Mouse (Mus musculus) layer of hippocampus, adult 9-11 months (tissue): ENCODE measurements around the gene Hoxc12.

Experiments used
- DNase-seq: peaks from one replicate; pipeline ENCODE4 v3.0.0; 2022

Gene Hoxc12

DNA sequence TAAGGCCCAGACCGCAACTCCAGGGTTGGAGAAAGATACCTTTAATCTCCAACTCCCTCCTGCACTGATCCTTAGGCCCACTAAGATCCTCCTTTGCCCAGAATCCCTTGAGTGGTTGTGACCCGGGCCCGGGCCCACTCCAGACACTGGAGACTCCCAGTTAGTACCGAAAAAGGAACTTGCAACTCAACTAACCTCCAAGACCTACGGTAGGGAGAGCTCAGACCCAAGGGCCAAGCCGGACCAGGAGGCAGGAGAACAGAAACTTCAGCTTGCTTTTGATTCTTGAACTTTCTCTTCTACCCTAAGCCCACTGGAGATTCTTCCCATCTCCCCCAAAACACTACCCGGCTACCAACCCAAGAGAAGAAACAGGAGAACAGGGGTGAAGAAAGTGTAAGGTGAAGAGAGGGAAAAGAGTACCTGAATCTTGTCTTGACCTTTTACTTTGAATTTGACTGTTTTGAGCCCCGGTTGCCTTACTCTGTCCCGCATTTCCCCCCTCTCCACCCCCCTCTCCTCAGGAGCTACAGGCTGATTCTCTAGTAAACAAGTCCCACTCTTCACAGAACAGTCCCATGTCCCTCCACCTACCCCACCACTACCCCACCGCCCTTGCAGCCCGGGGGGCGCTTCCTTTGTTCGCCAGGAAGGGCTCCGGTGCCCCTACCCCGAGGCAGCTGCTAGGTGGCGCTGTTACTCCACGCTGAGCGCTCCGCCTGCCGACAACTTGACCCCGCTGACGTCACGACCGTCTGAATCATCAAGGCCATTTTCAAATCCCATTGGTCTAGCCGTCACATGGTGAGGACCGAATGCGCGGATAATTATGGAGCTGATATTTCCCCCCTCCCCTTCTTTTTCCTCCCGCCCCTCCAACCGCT lies 29.6 kb downstream of the Hoxc12 start:
- no peak for DNase-seq

DNA sequence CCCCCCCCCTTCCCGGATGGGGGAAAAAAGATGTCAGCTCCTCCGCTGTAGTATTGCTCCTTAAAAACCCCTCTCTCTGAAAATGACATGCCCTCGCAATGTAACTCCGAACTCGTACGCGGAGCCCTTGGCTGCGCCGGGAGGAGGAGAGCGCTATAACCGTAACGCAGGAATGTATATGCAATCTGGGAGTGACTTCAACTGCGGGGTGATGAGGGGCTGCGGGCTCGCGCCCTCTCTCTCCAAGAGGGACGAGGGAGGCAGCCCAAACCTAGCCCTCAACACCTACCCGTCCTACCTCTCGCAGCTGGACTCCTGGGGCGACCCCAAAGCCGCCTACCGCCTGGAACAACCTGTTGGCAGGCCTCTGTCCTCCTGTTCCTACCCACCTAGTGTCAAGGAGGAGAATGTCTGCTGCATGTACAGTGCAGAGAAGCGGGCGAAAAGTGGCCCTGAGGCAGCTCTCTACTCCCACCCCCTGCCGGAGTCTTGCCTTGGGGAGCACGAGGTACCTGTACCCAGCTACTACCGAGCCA lies 30.3 kb downstream of the Hoxc12 start, which contains the start of gene Hoxc10:
Gene Hoxc10 (plus strand): TSS at position 21 of the 536 bp plus-strand sequence.
- DNase-seq, result no peak

DNA sequence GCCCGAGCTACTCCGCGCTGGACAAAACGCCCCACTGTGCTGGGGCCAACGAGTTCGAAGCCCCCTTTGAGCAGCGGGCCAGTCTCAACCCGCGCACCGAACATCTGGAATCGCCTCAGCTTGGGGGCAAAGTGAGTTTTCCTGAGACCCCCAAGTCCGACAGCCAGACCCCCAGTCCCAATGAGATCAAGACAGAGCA lies 30.7 kb downstream of the Hoxc12 start, which contains the start of gene Hoxc5:
Gene Hoxc5 (plus strand): TSS at position 132 of the 199 bp plus-strand sequence.
- no peak for DNase-seq

DNA sequence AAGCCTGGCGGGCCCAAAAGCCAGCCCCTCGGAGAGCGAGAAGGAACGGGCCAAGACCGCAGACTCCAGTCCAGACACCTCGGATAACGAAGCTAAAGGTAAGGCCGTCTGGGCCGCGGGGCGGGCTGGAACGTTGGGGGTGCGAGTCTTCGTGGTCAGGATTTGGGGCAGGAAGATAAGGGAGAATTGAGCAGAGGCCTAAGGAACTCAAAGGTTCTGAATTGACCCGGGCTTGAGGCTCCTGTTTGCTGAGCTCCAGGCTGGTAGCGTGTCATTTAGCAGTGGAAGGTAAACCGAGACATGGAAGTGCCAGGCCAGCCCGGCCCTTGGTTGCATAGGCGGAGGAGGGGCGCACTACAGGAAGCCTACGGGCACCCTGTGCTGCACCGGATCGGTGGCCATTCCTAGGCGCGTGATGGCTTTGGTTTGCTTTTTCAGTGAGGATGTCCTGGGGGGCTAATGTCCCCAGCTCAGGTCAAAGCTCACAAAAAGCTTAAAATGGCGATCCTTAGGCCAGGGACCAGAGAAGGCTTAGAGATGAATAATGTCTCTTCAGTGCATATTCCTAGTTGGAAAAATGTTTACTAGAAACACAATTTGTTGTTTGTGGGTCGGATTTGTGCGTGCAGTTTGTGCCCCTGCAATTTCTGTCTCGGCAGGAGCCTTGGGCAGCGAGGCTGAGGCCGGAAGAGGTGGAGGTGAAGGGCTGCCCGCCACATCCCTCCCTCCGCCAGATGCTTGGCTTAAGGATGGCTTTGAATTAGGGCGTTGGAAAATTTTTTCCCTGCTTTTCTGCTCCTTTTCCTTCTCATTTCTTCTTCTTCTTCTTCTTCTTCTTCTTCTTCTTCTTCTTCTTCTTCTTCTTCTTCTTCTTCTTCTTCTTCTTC lies 31.2 kb downstream of the Hoxc12 start:
- DNase-seq, result no peak

DNA sequence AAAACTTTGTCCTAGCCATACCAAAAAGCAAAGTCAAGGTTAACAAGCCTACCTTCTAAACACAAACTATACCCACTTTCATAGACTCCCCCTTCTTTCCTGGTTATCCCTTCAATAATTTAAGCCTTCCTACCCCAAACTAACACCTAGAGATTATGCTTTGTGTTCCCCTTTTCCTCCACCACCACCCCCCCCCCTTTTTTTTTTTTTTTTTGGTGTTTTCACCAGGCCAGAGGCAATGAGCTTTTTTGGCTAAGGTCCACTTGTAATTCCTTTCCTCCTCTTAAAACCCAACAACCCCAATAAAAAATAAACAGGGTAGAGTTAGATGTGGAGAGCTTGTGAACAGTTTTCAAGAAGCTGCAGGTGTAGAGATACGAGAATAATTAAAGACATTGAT lies 32.7 kb downstream of the Hoxc12 start:
- no peak for DNase-seq

DNA sequence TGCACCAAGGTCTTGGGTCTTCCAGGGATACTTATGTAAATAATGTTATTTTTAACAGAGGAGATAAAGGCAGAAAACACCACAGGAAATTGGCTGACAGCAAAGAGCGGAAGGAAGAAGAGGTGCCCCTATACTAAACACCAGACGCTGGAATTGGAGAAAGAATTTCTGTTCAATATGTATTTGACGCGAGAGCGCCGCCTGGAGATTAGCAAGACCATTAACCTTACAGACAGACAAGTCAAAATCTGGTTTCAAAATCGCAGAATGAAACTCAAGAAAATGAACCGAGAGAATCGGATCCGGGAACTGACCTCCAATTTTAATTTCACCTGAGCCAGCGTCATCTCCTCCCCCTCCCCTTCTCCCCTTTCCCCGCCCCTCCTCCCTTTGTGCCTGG lies 34.2 kb downstream of the Hoxc12 start:
- DNase-seq, result no peak

DNA sequence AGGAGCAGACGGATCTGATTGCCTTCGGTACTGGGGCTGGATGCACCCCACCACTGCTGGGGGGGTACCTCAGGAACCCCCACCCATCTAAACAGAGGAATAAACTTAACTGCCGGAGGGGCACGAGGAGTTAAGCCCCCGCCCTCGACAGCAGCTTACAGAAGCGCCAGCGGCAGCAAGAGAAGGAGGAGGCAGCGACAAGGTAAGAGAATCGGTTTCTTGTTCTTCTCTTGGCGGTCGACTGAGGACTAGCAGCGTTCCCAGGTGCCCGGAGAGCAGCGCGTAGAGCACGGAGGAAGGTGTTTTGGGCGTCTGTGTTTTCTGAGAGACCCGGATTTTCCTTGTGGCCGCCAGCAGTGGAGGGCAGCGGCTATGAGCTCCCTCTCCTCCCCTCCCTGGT lies 35.7 kb downstream of the Hoxc12 start:
- DNase-seq, result no peak

DNA sequence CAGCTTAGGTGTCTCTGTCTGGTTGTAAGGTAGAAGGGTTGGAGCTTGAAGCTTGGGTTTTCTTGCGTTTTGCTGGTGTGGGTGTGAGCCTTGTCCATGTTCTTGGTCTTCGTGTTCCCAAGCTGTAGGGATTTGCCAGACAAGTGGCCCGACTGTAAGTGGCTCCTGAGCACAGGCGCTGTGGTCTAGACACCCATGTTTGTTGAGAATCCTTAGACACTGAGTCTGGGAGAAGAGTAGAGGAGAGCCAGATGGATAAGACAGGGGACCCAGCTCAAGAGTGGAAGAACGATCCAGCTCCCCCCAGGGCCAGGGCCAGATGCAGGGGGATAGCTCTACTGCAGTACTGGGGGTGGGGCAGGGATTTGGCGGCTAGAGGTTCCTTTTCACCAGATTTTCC lies 36.2 kb downstream of the Hoxc12 start:
- no peak for DNase-seq

DNA sequence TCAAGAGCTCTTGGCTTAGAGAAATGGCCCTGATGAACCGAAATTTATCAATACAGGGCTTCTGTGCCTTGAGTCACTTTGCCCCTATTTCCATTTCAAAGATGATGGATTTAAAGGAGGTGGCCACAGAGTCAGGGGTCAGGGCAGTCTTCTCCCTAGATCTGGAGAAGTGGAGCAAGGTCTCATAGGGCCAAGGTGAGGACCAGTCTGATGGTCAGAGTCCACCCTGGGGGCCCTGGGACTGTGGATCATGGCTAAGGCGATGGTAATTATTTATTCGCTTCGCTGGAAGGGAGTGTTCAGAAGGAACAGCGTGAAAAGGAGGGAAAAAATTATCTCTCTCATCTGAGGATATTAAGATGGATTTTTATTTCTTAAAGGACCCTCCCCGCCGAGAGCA lies 38.5 kb downstream of the Hoxc12 start:
- DNase-seq, result no peak

DNA sequence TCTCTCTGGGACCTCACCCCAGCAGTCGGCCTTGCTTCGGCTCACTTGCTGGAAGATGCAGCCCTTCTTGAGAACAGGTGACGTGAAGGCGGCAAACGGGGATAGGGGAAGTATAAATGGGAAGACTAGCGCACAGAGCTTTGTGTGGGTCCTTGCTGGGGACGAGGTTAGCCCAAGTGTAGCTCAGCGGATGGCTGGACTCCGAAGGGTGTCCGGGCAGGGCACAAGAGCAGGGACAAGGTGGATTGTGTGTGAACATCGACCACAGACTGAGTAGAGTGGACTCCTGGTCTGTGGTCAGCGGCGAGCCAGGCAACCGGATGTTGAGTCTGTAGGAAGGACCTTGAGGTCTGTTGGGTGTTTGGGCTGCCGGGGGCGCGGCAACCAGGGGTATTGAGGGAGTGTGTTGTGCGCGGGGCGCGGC lies 39.1 kb downstream of the Hoxc12 start:
- no peak for DNase-seq

DNA sequence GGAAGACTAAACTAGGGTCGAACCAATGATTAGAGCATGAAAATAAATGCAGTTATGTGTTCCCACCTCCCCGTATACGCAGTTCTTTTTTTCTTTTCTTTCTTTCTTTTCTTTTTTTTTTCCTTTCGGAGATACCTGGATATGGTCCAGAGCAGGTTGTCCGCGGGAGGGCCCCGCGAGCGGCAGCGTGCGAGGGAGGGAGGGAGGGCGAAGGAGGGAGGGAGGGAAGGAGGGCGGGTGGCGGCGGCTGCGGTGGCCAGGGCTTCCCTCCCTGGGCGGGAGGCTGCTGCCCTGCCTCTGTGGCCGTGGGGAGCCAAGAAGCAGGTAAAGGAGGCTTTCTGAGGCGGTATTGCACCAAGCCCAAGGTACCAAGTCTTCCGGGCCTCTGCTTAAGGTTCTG lies 39.6 kb downstream of the Hoxc12 start, which contains the start of gene Hoxc9:
Gene Hoxc9 (plus strand): TSS at position 269 of the 400 bp plus-strand sequence.
- DNase-seq, result no peak

DNA sequence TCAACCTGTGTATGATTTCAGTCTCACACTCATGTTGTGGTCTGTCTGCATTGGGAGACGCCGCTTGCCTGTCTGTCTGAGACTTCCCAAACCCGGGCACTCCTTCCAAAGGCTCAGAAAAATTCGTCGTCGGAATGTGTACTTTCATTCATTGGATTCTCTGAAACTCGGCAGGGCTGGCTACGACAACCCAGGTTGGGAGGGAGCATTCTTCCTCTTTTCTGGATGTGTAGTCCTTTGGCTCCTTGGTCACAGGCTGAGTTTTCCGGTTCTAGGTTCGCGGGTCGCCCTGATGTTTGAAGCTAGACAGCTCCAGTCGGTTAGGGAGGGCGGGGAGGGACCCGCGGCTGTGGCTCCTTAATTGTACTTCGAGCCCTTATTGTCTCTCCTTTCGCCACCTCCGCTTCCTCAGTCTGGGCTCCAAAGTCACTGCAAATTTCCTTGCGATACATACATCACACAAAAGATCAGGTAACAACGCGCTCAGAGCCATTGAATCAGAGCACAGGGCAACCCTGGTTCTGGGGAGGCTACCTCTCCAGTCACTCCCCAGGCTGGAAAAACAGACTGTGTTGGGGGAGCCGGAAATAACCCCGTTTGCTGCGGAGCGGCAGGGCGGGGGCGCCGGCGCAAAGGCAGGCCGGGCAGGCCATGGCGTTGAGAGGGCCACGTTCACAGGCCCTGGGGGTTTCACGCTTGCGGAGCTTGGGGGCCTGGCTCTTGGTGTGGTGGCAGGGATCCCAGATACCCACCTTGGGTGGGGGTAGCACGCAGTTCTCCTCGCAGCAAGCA lies 40.3 kb downstream of the Hoxc12 start:
- DNase-seq, result no peak

DNA sequence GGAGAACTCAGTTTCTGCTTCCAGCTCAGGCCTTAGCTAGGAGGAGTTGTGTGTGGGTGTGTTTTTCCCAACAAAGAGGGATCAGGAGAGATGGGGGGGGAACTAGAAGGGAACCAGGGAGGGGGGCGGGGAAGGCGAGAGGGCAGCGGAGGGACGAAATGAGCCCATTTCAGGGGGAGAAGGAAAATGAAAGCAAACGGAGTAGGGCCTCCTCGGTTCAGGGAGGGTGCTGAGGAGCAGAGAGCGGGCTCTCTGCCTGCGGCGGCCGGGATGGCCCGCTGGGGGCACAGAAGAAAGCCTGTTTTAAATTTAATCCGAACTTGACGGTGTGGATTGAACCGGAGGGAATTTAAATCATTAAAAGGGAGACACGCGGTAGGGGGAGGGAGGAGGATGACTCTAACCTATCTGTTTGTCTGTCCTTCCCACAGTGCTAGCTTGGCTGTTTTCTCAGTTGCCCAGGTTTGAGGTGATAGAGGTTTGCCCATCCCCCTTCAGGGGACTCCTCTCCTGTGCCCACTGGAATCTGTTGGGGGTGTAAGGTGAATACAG lies 40.9 kb downstream of the Hoxc12 start:
- no peak for DNase-seq

DNA sequence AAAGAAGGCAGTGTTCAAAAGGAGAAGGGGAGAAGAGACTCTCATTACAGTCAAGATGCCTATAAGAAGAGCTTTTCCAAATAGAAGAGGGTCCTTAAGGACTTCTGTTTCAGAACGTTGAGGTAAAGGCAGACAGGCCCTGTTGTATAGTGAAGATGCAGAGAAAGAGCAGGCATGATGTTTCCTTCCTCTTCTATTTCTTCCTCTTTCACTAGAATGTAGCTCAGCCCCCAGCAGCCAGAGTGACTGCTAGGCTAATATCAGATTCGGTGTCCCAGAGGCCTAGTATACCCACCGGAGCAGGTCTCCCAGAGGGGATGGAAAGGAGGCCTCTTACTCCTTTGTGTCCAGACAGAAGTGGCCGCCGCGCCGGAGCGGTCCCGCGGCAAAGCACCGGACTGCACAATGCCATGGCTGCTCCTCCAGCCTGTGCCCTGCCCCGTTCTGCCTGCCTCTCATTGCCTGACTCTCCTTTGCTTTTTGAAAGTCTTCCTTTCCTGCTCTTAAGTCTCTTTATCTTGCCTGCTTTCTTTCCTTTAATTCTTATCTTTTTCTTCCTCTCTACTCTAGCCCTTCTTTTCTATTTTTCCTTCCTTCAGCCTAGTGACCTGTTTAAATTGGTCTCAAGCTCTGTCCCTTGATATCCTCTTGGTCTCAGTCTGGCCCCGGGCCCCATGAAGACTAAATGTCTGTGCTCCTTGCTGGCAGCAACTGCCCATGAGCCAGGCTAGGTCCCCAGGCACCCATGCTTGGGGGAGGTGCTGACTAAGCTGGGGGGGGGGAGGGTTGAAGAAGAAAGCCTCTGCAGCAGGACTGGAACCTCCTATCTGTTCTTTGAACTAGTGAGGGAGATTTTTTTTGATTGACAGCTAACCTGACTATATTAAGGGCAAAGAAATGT lies 42.3 kb downstream of the Hoxc12 start:
- no peak for DNase-seq

DNA sequence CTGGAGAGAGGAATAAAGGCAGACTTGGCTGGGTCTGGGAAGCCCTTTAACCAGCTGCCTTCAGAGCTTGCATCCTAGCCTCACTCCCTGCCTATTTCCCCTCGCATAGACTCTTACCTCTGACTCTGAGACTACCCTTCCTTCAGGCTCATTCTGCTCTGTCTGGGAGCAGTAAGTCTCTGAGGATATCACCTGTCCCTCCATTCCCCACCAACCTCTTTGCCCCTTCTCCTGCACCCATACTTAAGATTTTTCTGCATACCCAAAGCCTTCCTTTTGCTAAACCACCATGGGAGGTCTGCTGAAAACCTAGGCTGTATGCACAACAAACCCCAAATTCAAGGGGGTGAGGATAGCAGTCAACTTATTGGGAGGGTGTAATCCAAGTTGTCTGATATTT lies 43.4 kb downstream of the Hoxc12 start:
- DNase-seq, result no peak

DNA sequence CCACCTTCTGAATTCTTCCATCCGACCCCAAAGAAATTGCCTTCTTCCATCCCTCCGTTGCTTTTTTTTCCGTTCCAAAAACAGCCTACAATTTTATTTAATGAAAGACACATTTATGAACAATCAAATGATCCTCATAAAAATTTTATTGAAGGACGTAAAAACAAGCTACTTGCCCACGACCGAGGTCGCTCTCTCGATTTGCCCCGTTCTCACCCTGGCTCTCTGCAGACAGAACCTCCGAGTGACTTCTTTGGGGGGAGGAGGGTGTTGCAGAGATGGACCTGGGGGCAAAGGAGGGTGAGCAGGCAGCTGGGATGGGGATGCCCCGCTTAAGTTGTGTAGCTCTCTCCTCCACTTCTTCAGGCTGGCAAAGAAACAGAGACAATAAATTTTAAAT lies 43.8 kb downstream of the Hoxc12 start:
- DNase-seq, result no peak

DNA sequence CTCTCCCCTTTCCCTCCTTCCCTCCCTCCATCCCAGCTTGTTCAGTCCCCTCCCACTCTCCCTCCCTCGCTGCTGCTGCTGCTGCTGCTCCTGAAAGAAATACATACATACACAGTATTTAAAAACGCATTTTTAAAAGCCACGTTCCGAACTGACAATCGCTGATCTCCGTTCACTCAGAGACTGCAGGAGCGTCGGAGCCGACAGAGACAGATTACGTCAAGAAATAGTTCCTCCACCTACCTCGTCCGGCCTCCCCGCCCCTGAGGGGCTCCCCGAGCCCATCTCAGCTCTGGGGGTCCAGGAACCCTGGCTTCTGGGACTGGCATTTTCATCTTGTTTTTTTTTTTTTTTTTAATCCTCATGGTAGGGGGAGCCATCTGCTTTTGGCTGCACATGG lies 44.4 kb downstream of the Hoxc12 start:
- no peak for DNase-seq

DNA sequence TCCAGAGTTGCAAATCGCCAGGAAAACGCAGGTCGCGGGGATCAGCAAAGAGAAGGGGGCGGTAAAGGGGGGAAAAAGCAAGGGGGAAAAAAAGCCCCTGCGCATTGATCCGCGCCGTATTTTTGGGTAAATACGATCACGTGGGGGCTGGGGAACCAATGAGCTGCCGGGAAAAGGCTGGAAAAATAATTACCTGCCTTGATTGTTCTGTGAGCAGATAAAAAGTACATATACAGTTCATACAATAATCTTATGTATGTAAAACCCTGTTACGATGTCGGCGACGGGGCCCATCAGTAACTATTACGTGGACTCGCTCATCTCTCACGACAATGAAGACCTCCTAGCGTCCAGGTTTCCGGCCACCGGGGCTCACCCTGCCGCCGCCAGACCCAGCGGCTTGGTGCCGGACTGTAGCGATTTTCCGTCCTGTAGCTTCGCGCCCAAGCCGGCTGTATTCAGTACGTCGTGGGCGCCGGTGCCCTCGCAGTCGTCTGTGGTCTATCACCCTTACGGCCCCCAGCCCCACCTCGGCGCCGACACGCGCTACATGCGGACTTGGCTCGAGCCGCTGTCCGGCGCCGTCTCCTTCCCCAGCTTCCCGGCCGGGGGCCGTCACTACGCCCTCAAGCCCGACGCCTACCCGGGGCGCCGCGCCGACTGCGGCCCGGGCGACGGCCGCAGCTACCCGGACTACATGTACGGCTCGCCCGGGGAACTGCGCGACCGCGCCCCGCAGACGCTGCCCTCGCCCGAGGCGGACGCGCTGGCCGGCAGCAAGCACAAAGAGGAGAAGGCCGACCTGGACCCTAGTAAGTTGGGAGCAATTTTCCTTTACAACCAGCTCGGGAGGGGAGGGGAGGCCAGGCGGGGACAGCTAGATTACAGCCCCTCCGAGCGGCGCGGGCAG lies 45.1 kb downstream of the Hoxc12 start:
- no peak for DNase-seq

DNA sequence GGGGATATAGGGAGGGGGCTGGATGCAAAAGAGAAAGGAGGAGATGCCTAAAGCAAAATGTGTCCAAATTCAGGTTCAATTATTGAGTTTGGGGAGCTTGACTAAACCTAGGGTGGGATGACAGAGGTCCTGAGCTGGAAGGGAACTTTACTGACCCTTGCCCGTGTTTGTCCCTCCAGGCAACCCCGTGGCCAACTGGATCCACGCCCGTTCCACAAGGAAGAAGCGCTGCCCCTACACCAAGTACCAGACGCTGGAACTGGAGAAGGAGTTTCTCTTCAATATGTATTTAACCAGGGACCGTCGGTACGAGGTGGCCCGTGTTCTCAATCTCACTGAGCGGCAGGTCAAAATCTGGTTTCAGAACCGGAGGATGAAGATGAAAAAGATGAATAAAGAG lies 47.2 kb downstream of the Hoxc12 start:
- no peak for DNase-seq

DNA sequence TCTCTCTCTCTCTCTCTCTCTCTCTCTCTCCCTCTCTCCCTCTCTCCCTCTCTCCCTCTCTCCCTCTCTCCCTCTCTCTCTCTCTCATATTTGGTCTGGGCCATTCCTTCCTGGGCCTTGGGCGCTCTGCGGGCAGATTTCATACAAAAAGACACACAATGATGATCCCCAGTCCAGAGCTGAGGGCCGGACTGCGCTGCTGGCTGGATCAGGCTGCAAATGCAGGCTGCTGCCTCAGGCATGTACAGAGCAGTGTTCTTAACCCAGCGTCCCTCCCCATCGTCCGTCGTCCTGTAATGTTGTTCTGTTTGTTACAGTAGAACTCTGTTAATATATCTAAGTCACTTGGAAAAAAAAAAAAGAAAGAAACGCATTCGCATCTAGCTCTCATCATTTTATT lies 48.0 kb downstream of the Hoxc12 start:
- no peak for DNase-seq

DNA sequence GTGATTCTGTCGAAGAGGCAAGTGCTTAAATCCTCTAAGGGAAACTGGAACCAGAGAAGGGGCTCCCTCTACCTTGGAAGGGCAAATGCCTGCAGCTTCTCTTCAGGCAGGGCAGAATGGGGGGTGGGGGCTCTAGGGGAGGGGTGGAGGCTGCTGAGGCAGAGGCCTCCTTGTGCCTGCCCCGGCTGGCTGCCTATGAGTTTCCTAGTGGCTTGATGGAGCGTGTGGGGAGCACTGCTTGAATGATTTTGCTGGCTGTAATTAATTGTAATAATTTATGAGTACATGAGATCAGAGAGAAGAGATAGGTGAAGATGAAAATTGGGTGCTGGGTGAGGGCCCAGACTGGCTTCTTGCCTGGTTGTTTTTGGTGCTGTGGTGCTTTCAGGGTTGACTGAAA lies 48.4 kb downstream of the Hoxc12 start:
- no peak for DNase-seq
